Mouse (Mus musculus): ENCODE results near the gene Sufu. TPM values are rescaled to one million over a fixed set of nuclear protein-coding genes. Genes with fewer than 3 reads are reported as not detected.

Gene Sufu
- polyA plus RNA-seq, 1 experiment, result 0.73 TPM

DNA sequence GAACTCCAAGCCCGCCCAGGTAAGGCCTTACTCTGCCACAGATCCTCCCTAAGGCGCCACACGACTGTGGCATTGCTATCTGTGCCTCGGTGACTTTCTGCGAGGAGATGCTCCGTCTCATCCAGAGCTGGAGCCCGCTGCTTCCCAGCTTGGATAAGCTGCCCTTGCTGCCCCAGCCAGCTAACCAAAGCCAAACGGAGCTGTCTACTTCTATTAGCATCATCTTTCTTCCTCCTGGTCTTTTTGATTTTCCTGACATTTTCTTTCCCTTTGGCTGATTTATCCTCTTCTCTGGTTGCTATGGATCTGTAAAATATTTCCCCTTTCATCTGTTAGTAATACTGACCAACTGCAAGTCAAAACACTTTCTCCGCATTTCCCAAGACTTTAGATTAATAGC is 37.9 kb downstream of the Sufu start:
- Histone ChIP-seq H3K27me3 (ENCODE audit: control insufficient read depth) (no peaks in the 10 kb centered on the region), H3K36me3 (ENCODE audit: control insufficient read depth) (no peaks in the 10 kb centered on the region), H3K9me3 (ENCODE audit: control insufficient read depth, low read length) (no peaks in the 10 kb centered on the region), H3K4me1 (ENCODE audit: control insufficient read depth) (peaks cover 3% of the 10 kb centered on the region), H3K4me3 (replicated peaks) (no peak overlapping the region)
- TF ChIP-seq GATA1 (IDR thresholded peaks at IDR 0.05; ENCODE audit: low read length) (no peak), TAL1 (IDR thresholded peaks at IDR 0.05; ENCODE audit: low read length) (no peak)

DNA sequence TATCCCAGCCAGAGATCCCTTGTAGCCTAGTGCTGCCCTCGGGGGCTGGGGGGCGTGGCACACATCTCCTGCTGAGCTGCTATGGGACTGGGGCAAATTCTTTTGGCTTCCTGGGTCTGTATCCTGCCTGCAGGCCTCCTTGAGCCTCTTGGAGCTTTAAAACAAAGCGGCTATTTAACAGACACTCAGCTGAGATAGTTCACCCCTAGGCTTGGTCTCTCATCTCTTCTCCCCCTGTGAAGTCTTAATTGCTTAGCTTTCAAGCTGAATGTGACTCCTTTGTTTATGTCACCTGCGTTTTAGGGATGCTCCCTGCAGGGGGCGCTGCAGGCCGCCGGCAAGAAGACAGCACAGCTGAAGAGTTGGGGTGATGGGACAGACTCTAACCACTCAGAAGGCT is 38.8 kb downstream of the Sufu start:
- Histone ChIP-seq H3K27me3 (ENCODE audit: control insufficient read depth) (no peaks in the 10 kb centered on the region), H3K9me3 (ENCODE audit: control insufficient read depth, low read length) (no peaks in the 10 kb centered on the region), H3K4me1 (ENCODE audit: control insufficient read depth) (peaks cover 3% of the 10 kb centered on the region), H3K4me3 (replicated peaks) (no peak overlapping the region), H3K36me3 (ENCODE audit: control insufficient read depth) (no peaks in the 10 kb centered on the region)
- TF ChIP-seq TAL1 (IDR thresholded peaks at IDR 0.05; ENCODE audit: low read length) (no peak), GATA1 (IDR thresholded peaks at IDR 0.05; ENCODE audit: low read length) (no peak)

GRCm38 (mm10) chr19:46443509-46443908 is 46.8 kb downstream of the Sufu start:
- Histone ChIP-seq H3K27me3 (ENCODE audit: control insufficient read depth) (no peaks in the 10 kb centered on the region), H3K36me3 (ENCODE audit: control insufficient read depth) (no peaks in the 10 kb centered on the region), H3K4me1 (ENCODE audit: control insufficient read depth) (peaks cover 4% of the 10 kb centered on the region), H3K9me3 (ENCODE audit: control insufficient read depth, low read length) (no peaks in the 10 kb centered on the region), H3K4me3 (replicated peaks) (no peak overlapping the region)
- TF ChIP-seq TAL1 (IDR thresholded peaks at IDR 0.05; ENCODE audit: low read length) (no peak), GATA1 (IDR thresholded peaks at IDR 0.05; ENCODE audit: low read length) (no peak)

DNA sequence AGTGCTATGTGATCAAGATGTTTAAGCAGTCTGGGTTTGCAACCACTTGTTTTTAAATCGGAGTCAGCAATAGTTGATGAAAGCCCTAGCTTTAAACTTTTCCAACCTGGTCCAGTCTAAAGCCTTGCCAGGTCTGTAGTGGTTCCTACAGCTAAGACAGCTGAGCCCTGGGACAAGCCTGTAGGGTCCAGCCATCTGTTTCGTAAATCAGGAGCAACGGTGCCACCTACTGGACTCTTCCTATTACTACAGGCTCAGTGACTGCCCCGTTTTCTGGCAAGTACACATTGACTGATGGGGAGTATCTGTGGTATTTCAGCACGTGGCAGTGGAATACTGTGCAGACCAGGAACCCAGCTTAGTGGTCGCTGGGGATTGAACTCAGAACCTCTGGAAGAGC is 47.5 kb downstream of the Sufu start:
- Histone ChIP-seq H3K4me3 (replicated peaks) (no peak overlapping the region), H3K36me3 (ENCODE audit: control insufficient read depth) (no peaks in the 10 kb centered on the region), H3K9me3 (ENCODE audit: control insufficient read depth, low read length) (no peaks in the 10 kb centered on the region), H3K27me3 (ENCODE audit: control insufficient read depth) (no peaks in the 10 kb centered on the region), H3K4me1 (ENCODE audit: control insufficient read depth) (peaks cover 4% of the 10 kb centered on the region)
- no peak for TF ChIP-seq TAL1 (IDR thresholded peaks at IDR 0.05; ENCODE audit: low read length)
- TF ChIP-seq GATA1 (IDR thresholded peaks at IDR 0.05; ENCODE audit: low read length), result no peak

DNA sequence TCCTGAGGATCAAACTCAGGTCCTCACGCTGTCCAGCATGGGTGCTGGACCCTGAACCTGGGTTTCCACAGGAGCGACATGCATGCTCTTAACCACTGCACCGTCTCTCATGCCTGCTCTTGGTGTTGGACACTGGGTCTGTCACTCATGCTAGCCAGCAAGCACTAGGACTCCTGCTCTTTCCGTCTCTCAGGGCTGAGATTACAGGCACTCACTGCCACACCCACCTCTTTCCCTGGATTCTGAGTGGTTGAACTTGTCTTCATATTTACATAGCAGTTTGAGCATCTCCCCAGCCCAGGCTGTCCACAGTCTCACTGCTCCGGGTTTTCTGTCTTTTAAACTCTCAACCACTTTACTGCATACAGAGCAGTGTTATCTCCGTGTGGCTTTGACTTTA is 48.9 kb downstream of the Sufu start:
- Histone ChIP-seq H3K4me1 (ENCODE audit: control insufficient read depth) (peaks cover 4% of the 10 kb centered on the region), H3K27me3 (ENCODE audit: control insufficient read depth) (no peaks in the 10 kb centered on the region), H3K4me3 (replicated peaks) (no peak overlapping the region), H3K9me3 (ENCODE audit: control insufficient read depth, low read length) (no peaks in the 10 kb centered on the region), H3K36me3 (ENCODE audit: control insufficient read depth) (peaks cover 1% of the 10 kb centered on the region)
- TF ChIP-seq TAL1 (IDR thresholded peaks at IDR 0.05; ENCODE audit: low read length), result no peak
- TF ChIP-seq GATA1 (IDR thresholded peaks at IDR 0.05; ENCODE audit: low read length), result no peak

- TF ChIP-seq TAL1 (IDR thresholded peaks at IDR 0.05; ENCODE audit: low read length), result no peak
- peaks cover 4% of the 10 kb centered on the region for H3K4me1 ChIP-seq (ENCODE audit: control insufficient read depth)
Observed at GRCm38 (mm10) chr19:46446436-46447020, 49.8 kb downstream of the Sufu start.

DNA sequence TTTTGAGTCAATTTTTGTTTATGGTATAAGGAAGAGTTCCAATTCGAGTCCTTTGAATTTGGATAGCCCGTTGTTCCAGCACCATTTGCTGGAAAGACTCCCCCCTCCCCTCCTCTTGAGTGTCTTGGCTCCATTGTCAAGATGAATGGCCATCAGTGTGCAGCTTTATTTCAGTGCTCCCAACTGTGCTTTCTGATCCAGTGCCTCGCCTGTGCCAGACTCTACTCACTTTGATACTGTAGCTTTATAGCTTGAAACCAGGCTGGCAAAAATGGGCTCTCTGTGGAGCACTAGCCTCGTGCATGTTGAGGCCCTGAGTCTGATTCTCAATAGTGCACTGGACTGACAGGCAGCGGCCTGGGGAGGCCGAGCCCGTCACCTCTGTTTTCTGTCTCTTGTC is 50.4 kb downstream of the Sufu start:
- Histone ChIP-seq H3K4me1 (ENCODE audit: control insufficient read depth) (peaks cover 4% of the 10 kb centered on the region), H3K9me3 (ENCODE audit: control insufficient read depth, low read length) (no peaks in the 10 kb centered on the region), H3K27me3 (ENCODE audit: control insufficient read depth) (no peaks in the 10 kb centered on the region), H3K4me3 (replicated peaks) (no peak overlapping the region), H3K36me3 (ENCODE audit: control insufficient read depth) (peaks cover 9% of the 10 kb centered on the region)
- no peak for TF ChIP-seq TAL1 (IDR thresholded peaks at IDR 0.05; ENCODE audit: low read length)
- no peak for TF ChIP-seq GATA1 (IDR thresholded peaks at IDR 0.05; ENCODE audit: low read length)

More at GRCm38 (mm10) chr19:46446436-46447020, 49.8 kb downstream of the Sufu start:
- no peak overlapping the region for H3K4me3 ChIP-seq (replicated peaks)
- H3K36me3 ChIP-seq (ENCODE audit: control insufficient read depth), result peaks cover 9% of the 10 kb centered on the region
- H3K9me3 ChIP-seq (ENCODE audit: control insufficient read depth, low read length), result no peaks in the 10 kb centered on the region
- no peaks in the 10 kb centered on the region for H3K27me3 ChIP-seq (ENCODE audit: control insufficient read depth)

DNA sequence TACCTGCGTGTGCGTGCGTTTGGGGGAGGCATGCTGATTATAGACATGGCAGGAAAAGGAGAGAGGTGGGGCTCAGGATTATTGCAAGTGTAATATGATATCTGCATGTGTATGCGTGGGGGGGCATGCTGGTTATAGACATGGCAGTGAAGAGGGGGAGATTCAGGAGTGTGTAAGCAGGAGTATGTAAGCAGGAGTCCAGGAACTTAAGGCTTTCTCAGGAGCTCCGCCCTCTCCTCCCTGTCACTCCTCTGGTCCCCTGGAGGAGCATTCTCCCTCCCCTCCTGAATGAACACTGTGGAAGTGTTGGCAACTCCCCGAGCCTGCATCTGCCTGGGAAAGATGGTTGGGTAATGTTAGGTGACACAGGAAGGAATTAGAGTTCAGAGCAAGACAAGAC is 51.2 kb downstream of the Sufu start:
- Histone ChIP-seq H3K9me3 (ENCODE audit: control insufficient read depth, low read length) (no peaks in the 10 kb centered on the region), H3K27me3 (ENCODE audit: control insufficient read depth) (no peaks in the 10 kb centered on the region), H3K4me3 (replicated peaks) (no peak overlapping the region), H3K4me1 (ENCODE audit: control insufficient read depth) (peaks cover 9% of the 10 kb centered on the region), H3K36me3 (ENCODE audit: control insufficient read depth) (peaks cover 11% of the 10 kb centered on the region)
- TF ChIP-seq GATA1 (IDR thresholded peaks at IDR 0.05; ENCODE audit: low read length) (no peak), TAL1 (IDR thresholded peaks at IDR 0.05; ENCODE audit: low read length) (no peak)

GRCm38 (mm10) chr19:46449261-46450005 is 52.7 kb downstream of the Sufu start:
- H3K4me3 ChIP-seq (replicated peaks), result no peak overlapping the region
- H3K27me3 ChIP-seq (ENCODE audit: control insufficient read depth), result no peaks in the 10 kb centered on the region
- TF ChIP-seq TAL1 (IDR thresholded peaks at IDR 0.05; ENCODE audit: low read length) (no peak), GATA1 (IDR thresholded peaks at IDR 0.05; ENCODE audit: low read length) (no peak)
- peaks cover 21% of the 10 kb centered on the region for H3K4me1 ChIP-seq (ENCODE audit: control insufficient read depth)
- peaks cover 23% of the 10 kb centered on the region for H3K36me3 ChIP-seq (ENCODE audit: control insufficient read depth)
- no peaks in the 10 kb centered on the region for H3K9me3 ChIP-seq (ENCODE audit: control insufficient read depth, low read length)

Measured in erythroblast, embryonic 14.5 days (primary cell).